In the genomic region with DNA sequence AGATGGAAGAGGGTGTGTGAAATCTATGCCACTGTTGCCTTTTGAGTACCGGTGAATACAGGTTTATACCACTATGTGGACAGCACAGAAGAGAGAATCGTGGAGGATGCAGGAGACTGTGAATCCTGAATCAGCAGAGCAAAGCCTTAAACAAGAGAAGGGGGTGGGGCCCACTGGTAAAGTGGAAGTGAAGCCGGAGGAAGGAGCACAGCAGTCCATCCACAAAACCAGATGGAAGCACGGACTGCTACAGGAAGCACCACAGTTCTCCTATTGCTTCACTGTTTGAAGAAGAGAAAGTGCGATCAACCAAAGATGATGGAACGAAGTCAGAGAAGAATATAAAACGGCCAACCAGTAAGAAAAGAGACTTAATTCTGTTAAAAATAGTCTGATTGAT, we compare ENCODE assay signal across 20 mouse cellular contexts. TPM values are rescaled to one million over a fixed set of nuclear protein-coding genes. Genes with fewer than 3 reads are reported as not detected.
DNase-seq lines count a peak whose midpoint lies in the region; ATAC-seq lines count a peak whose summit lies in the region.
"Had no signal": no experiment of that assay in that cellular context is flagged by ENCODE, and none has a peak within 500 bp of the region (broad histone marks: within the 10 kb centered on the region; RNA-seq: fewer than 3 reads in every experiment).

No protein-coding gene starts in this region.

- peak; percentile 58 for ATAC-seq in granulocyte monocyte progenitor cell, adult 5-6 weeks (replicated peaks; ENCODE audit: poor library complexity, severe bottlenecking)
- peak; percentile 50 for ATAC-seq in megakaryocyte progenitor cell, adult 5-6 weeks (replicated peaks; ENCODE audit: poor library complexity)
- ATAC-seq: activated CD4-positive, CD25-positive, alpha-beta regulatory T cell, adult 4 months; forebrain, embryonic 13.5 days; forebrain, embryonic 15.5 days had no signal

- DNase-seq in embryo, embryonic 11 days, result peak; percentile 6
- DNase-seq in embryo, embryonic 9.5 days (ENCODE audit: extremely low spot score), result no peak
- peak; percentile 8 for DNase-seq in R1 (ENCODE audit: low read depth, low spot score)
- DNase-seq in frontal cortex, postnatal 10 days (ENCODE audit: low spot score in 2 of 2), result no peak
- DNase-seq in liver, result no peak
- DNase-seq: adrenal gland, adult 8-10 months; adrenal gland, postnatal 14 days; adrenal gland, postnatal 36 days; cerebellum, adult 11-12 months; cerebellum, adult 8-10 months; cerebellum, adult 9-11 months; cerebellum, postnatal 25 days had no signal

RNA-seq across cellular contexts. Expression of gene Gprc6a, which starts 11.1 kb away (rescaled TPM):
- total RNA-seq in granulocyte monocyte progenitor cell, adult 5-6 weeks (2014; fragmentation: Nextera tagmentation), result not detected in 2 replicates
- total RNA-seq in granulocyte monocyte progenitor cell, adult 5-6 weeks (2017), result not detected in 2 replicates
- not detected in 2 replicates for total RNA-seq in megakaryocyte progenitor cell, adult 5-6 weeks (2015)
- total RNA-seq in megakaryocyte progenitor cell, adult 5-6 weeks (2017), result not detected in 2 replicates
- total RNA-seq: adrenal gland, adult 18-20 months; adrenal gland, adult 8-10 months; adrenal gland, postnatal 14 days; adrenal gland, postnatal 36 days; ES-E14; MEL had no signal

RNA-seq across cellular contexts. Expression of gene Fam162b, which starts 29.8 kb away (rescaled TPM):
- total RNA-seq in granulocyte monocyte progenitor cell, adult 5-6 weeks (2014; fragmentation: Nextera tagmentation), result not detected in 2 replicates
- total RNA-seq in granulocyte monocyte progenitor cell, adult 5-6 weeks (2017), result not detected in 2 replicates
- not detected in 2 replicates for total RNA-seq in megakaryocyte progenitor cell, adult 5-6 weeks (2015)
- not detected in 2 replicates for total RNA-seq in megakaryocyte progenitor cell, adult 5-6 weeks (2017)
- total RNA-seq: adrenal gland, adult 18-20 months; adrenal gland, adult 8-10 months; adrenal gland, postnatal 14 days; adrenal gland, postnatal 36 days; ES-E14; MEL had no signal

RNA-seq across cellular contexts. Expression of gene Rfx6, which starts 57.4 kb away (rescaled TPM):
- total RNA-seq in granulocyte monocyte progenitor cell, adult 5-6 weeks (2014; fragmentation: Nextera tagmentation), result not detected in 2 replicates
- total RNA-seq in granulocyte monocyte progenitor cell, adult 5-6 weeks (2017), result not detected in 2 replicates
- not detected in 2 replicates for total RNA-seq in megakaryocyte progenitor cell, adult 5-6 weeks (2015)
- total RNA-seq in megakaryocyte progenitor cell, adult 5-6 weeks (2017), result not detected in 2 replicates
- total RNA-seq: adrenal gland, adult 18-20 months; adrenal gland, adult 8-10 months; adrenal gland, postnatal 14 days; adrenal gland, postnatal 36 days; ES-E14; MEL had no signal

Comparison
In these comparisons a context has a peak if more than half of its experiments do, and no peak if none do; other contexts are left out.
1. DNase-seq: peak in embryo, embryonic 11 days (single experiment) and R1 (single experiment); none in embryo, embryonic 9.5 days (single experiment), frontal cortex, postnatal 10 days (0 of 2) and liver (single experiment).